Mouse (Mus musculus): ENCODE measurements around the gene Col27a1.

The Col27a1 gene

GRCm38 (mm10) chr4:63382676-63383369 is 169.0 kb downstream of the Col27a1 start:
- DNase-seq, result no peak

GRCm38 (mm10) chr4:63383474-63383873 is 169.7 kb downstream of the Col27a1 start:
- no peak for DNase-seq

GRCm38 (mm10) chr4:63384262-63384661 is 170.5 kb downstream of the Col27a1 start:
- DNase-seq, result no peak

Measured in retina, postnatal 1 day (tissue).